Mouse (Mus musculus) retina, adult 2 months (tissue): ENCODE measurements around the gene Ndufab1.
"Not testable (repeated sequence)": the region's sequence is repeated elsewhere in the genome, so short reads cannot be mapped to it uniquely, and the experiment has no call there.

Experiments used
- DNase-seq: peaks from one replicate; pipeline ENCODE4 v3.0.0-alpha.2; 2012; ENCODE audit warnings: low read depth, low spot score

The Ndufab1 gene

DNA sequence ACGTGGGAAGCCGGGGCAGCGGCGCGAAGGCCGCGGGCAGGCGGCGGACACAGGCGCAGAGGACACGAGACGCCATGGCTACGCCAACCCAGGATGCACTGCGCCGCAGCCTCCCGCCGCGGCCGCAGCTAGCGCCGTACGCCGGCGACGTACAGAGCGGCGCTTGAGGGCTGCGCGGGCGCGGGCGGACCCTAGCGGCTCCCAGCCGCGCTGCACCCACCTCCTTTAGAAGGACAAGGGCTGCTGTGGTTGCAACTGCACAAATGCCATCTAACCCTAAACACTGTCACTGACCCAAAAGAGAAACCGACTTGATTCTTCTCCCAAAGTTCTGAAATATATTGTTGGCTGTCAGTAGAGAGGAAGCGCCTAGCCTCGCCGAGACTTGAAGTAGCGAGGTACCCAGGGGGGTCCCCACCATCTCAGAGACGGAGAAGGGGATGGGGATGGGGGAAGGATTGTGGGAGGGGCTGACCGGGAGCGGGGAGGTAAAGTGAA is at the start of gene Ndufab1:
Gene Ndufab1 (minus strand): TSS at position 140 of the 498 bp plus-strand sequence.
- DNase-seq: peak; percentile 72

DNA sequence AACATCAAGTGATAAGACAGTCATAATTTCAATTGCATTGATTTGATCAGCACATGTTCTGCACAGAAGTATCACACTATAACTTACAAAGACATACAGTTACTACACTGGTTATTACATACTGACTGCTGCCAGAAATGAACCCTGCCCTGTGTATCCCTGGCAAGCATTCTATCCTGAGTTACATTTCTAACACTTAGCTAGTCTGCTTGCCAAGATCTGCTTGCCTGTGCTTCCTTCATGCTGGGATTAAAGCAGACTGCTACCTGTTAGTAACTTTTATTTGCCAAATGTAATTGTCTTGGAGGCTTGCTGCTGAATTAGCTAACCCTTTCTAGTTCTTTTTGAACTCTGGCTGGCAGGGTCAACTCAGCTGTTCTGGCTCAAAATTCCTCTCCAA is 39.3 kb upstream of the Ndufab1 start:
- DNase-seq: no peak

DNA sequence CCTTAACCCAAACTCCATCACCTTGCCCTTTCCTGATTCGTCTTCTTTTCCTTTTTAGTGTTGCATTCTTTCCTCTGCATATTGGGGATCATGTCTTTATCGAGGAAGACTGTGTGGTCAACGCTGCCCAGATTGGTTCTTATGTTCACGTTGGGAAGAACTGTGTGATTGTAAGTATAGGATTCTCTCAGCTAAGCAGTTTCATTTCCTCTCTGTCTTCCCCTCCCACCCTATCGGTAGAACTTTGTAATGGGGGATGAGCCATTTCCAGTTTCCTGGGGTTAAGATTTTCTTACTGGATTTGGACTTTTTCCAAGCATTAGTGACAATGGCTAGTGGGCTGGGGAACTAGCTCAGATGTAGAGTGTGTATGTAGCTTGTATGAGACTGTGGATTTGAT is 36.5 kb upstream of the Ndufab1 start:
- no peak for DNase-seq

DNA sequence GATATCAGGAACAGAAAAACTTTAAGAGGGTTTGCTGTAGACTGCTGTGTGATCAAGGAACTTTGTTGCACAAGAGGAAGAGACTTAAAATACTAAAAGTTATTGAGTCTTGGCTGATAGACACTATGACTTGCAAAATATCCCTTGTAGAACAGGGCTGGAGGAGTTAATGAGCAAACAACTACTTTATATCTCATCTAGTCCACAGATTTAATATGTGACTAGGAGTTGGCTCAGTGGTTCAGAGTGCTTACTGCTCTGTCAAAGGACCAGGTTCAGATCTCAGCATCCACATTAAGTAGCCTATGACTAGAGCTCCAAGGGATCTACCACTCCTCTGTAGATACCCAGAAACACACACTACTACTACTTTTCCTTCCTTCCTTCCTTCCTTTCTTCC is 35.4 kb upstream of the Ndufab1 start:
- no peak for DNase-seq

DNA sequence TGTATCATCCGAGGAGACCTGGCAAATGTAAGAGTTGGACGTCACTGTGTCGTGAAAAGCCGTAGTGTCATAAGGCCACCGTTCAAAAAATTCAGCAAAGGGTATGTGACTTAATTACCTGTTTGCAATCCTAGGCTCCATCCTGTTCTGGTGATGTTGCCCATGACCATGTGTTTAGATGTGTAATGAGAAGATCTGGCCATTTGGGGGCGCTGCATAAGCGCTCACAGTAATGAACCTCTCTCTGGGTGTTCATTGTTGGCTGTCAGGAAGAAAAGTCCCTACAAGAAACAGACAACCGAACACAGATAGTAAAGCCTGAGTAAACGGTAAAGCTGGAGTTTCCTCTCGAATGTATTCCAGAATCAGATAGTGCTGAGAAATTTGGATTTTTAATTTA is 33.4 kb upstream of the Ndufab1 start:
- no peak for DNase-seq

DNA sequence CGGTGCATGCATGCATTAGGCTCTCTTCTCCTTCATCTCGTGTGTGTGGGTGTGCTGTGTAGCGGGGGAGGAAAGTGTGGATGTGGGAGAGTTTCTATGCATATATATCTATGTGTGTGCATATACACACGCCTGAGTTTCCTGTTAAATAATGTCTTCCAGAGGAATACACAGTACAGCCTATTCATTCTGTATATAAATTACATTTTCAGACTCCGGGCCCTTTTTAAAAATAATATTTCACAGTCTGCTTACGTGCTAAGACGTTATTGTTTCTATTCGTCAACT is 31.6 kb upstream of the Ndufab1 start:
- DNase-seq: no peak

DNA sequence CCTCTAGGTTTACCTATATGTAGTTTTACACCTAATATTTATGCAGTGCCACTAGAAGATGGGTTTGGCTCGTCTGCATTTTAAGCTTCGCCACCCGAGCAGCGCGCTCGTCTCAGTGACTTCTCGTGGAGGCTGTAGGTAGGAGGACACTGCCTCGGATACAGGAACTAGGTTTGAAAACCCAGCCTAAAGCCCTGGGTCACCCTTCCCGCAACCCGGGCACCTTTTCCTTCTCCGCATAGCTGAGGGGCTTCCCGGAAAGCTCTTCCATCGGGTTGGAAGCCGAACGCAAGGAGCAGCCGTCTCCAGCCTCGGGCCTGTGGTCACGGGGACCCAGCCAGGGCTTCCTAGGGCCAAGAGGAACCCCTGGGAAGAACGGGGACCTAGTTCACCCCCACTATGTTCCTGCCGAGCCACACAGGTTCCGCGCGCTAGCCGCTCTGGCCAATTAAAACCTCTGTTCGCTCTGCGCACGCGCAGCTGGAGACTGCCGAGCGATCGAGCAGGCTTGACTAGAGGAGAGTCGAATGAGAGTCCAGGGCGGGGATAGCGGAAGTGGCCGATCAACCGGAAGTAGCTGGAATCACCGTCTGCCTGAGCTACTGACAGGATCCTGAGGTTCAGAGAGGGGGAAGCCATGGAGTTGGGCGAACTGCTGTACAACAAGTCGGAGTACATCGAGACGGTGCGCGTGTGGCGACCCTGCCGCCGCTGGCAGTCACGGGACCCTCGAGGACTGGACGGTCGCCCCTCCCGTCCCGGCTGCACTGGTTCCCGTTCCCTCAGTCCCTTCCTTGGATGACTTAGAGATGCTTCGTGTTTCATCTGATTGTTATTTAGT is 31.0 kb upstream of the Ndufab1 start, which contains the start of the genes Palb2 and Dctn5:
Gene Palb2 (minus strand): TSS at position 489 of the 841 bp plus-strand sequence.
Gene Dctn5 (plus strand): TSS at position 545 of the 841 bp plus-strand sequence.
- DNase-seq: peak; percentile 94

DNA sequence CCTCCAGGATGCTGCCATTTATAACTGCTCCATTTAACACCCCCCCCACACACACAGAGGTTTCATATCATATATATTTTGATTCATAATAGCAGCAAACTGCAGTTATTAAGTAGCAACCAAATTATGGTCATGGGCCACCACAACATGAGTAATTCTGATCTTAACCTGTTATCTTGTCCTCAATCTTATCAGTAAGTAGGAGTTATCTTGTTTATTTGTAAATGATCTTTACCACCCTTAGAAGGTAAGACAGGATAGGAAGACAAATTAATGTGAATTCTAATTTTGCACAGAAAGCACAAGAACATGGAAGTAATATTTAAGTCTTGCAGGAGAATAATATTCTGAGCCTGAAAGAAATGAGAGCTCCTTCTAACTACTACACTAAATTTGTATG is 30.1 kb upstream of the Ndufab1 start:
- no peak for DNase-seq

DNA sequence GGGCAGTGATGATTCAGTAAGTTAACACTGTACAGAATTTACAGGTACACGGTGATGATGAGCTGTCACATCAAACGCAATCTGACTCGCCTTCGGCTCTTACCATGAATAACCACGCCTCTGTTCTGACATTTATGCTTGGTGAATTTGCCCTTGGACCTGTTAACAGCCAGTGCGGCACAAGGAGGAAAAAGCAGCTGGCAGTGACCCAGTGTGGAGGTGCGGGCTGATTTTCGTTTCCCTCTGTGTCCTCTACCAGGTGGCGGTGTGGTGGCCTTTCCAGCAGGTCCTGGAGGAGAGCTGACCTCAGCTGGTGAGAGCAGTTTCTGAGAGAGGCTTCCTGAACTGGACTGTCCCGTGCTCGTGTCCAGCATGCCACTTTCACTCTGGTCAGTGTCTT is 25.3 kb upstream of the Ndufab1 start:
- no peak for DNase-seq

DNA sequence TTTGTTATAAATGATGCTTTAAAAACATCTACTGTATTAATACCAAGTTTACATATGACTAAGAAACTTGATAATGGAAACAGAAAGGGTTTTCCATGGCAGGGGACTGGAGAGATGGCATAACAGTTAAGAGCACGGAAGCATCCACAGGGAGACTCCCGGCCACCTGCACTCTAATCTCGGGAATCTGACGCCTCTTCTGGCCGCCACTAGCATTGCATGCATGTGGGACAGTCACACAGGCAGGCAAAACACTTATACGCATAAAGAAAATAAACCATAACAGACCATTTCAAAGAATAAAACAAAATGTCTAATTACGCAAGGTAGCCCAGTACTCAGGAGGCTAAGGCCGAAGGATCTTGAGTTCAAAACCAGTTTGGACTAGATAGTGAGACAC is 23.9 kb upstream of the Ndufab1 start:
- no peak for DNase-seq

DNA sequence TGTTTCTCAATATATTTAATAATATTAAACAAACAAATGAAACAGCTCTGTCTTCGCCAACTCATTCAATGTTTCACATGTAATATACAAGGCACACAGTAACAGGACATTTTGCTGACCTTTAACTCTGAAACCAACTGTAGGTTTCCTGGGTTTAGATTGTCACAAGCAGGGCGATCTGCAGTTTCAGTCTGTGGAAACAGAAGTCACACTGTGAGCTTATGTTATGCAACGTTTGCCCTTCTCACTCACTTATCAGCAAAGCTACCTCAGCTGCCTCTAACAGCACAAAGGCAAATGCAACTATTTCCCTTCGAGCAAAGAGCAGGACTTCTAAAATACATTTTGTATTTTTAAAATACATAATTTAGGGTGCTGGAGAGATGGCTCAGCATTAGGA is 21.8 kb upstream of the Ndufab1 start:
- DNase-seq: no peak

DNA sequence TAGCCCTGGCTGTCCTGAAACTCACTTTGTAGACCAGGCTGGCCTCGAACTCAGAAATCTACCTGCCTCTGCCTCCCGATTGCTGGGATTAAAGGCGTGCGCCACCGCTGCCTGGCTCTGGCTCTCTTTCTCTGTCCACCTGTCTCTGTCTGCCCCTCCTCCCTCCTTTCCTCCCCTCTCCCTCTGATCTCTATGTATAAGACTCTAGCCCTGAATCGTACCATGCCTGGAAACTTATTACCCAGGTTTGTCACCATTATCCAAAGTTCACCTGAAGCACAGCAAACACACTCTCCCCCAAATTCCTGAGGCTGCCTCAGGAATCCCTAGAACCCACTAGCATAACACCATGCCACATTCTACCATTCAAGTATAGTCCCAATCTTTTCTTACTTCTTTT is 6.5 kb upstream of the Ndufab1 start:
- DNase-seq: no peak

DNA sequence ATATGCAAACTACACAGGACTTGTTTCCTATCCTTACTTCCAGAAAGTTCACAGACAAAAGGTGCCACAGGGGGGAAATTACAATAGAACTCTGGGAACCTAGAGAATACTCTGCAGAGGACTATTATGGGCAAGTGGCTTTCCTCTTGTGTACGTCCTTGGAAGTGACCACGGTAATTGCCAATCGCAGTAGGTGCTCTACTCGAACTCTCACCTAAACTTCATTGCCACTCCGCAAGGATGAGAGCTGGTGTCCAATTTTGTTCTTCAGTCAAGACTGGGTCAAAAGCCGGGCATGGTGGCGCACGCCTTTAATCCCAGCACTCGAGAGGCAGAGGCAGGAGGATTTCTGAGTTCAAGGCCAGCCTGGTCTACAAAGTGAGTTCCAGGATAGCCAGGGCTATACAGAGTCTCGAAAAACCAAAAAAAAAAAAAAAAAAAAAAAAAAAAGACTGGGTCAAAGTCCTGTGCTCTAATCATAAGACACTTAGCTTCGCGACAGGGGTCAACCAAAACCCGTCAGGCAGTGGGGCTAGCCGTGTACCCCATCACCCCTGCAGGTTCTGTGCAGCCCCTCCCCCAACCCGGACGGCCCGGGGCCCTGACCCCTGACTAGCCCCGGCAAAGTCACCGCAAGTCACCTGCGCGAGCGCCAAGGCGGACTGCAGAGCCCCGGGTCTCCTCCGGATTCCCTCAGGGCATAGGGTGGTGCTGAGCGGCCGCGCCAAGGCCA is 506 bp downstream of the Ndufab1 start:
- not testable (repeated sequence) for DNase-seq

DNA sequence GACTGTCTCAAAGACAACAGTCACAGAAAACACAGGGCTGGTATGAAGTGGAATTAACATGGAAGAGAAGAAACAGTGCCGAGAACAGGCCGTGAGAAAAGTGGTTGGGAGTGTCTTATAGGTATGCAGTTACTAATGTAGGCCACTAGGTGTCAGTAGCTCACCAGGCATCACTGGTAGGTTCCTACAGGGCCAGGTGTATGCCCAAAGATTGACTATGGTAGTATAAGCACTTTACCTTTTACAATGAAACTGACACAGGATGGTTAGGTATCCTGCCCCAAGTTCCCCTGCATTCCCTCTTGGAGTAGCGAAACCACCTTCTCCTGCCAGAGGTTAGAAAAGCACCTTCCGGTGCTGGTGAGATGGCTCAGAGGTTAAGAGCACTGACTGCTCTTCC is 2.5 kb downstream of the Ndufab1 start:
- peak; percentile 40 for DNase-seq

DNA sequence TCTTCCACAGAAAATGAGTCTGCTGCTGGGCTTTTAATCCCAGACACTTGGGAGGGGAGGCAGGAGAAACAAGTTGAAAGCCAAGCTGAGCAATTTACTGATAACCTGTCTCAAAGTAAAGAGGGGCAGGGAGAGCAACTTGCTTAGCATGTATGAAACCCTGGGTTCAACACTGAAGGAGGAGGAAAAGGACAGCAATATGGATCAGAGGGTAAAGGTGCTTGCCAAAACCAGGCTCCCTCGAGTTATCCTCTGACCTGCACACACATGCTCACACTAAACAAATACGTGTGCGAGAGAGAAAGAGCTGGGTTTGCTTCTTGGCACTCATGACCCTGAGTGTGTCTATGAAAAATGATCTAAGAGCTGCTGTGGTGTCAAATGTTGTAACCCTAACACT is 3.7 kb downstream of the Ndufab1 start:
- no peak for DNase-seq

DNA sequence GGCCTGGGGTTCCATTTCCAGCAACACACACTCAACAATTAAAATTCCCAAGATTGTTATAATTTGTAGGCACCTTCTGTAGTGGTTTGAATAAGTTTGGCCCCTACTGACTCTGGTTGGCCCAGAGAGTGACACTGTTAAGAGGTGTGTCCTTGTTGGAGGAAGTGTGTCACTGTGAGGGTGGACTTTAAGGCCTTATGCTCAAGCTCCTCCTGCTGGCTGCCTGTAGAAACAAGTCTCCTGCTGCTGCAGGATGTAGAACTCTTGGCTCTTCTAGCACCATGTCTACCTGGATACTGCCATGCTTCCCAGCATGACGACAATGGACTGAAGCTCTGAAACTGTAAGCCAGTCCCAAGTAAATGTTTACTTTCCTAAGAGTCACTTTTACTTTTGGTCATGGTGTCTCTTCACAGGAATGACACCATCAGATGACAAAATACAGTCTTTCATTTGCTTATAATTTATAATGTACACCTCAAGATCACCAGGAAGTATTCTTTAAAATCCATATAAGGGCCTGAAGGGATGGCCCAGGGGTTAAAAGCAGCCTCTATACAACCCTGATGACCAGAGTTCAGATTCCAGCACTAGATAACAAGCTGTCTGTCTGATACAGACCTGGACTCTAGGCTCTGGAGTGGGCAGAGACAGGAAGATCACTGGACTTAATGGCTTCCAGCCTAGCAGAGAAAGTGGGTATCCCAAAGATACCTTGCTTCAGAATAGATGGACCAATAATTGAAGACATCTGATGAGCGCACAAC is 6.9 kb downstream of the Ndufab1 start:
- no peak for DNase-seq

DNA sequence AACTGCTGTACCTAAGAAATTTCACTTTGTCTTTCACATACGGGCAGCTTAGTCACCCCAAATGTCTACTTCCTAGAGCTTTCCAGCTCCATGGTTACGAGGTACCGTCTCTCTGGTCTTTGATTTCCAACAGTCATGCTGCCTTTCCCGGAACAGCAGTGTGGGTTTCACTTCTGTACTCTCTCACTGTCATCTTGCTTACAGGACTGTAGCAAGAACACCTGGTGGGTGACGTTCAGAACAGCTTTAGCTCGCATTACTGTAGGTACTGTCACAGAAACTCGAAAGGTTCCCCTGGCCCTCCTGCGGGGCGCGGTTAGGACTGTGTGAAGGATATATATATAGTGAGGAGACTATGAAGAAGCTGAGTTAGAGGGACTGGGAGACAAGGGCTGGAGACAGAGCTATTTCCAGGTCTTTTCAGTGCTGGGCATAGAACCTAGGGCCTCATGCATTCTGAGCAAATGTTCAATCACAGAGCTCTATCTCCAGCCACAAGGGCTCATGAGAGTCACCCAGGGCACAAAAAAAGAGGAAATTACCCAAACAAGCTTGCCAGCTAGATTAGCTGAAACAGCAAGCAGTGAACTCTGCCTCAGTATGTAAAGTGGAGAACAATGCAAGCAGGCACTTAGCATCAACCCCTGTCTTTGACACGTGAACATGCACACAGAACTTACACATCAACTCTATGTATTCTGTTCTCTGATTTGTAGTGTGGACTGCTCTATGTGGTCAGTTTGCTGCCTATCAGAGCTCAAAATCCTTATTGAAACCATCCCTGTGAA is 14.3 kb downstream of the Ndufab1 start:
- DNase-seq: no peak

DNA sequence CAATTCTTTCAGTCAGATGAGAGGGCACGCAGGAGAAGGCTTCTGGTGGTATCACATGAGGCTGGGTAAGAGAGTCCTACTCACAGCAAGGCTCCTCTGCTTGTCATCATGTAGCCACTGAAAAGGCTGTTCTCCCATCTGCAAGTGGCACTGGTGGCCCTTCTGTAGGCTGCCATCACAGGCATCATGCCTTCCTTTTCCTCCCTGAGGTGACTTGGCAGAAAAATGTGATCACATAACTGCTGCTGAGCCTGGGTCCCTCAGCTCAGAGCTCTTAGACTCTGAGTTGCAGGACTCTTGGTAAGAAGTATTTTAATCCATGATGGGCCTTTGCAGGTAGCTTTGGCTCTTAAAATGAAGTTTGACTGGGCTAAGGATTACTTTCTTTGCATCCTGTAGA is 20.6 kb downstream of the Ndufab1 start:
- no peak for DNase-seq

DNA sequence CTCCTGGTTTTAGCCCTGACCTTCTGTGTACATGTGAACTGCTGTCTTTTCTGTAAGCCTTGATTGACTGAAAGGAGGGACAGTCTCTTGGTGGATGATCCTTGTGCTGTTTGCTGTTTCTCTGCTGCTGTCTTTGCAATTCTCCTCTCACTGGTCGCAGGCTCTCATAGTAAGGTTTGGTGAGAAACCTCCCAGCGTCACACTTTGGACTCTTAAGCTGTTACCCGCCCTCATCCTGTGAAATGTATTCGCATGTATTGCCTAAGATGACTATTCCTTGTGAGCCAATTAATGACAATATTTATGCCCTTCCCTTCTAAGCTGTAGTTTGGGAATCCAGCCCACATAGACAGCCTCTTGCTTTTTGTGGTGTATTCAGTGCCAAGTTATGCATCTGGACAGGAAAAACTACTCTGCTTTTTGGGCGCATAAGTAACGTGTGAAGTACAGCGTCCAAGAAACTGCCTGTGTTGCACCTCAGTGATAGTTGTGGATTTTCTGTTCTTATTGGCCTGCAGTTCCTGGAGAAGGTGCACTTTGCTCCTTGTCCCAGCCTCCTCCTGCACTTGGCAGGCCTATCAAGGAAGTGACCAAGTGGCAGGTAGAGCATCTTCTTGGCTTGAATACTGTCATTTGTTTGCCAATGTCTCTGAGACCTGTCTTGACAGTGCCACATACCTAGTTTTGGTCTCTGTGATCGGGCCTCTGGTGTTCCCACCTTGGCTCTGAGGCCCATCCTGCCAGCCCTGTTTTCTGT is 21.7 kb downstream of the Ndufab1 start:
- DNase-seq: no peak

DNA sequence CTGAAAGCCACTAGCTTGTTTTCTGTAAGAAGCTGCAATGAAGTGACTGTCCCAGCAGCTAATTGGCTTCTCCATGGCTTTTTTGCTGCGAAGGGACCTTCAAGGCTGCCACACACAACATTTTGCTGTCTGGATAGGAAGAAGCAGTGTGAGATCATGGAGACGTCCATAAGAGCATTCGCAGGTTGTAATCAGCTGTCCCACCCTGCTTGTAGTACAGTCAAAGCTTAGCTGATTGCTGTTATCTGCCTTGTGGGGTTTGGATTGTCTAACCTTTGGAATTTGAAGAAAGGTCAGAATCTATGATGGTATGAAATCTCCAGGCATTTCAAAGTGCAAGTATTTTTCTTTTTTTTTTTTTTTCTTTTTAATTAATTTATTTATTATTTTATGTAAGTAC is 27.3 kb downstream of the Ndufab1 start:
- DNase-seq: no peak
